Mouse (Mus musculus) E14TG2a.4 (cell line): ENCODE measurements at regions not wholly inside any gene's neighbourhood (a gene's known extent, or its start where the extent isn't known, plus 50 kb on each side); places are given as distances from the start of the nearest gene placed in this dataset.

Experiments used
- CTCF ChIP-seq: conservative IDR thresholded peaks from 2 replicates; pipeline ENCODE4 v1.5.1; 2014; ENCODE audit warnings: low read length
- NANOG ChIP-seq: IDR thresholded peaks from 2 replicates; pipeline ENCODE4 v1.6.1; 2014; ENCODE audit warnings: borderline replicate concordance, low read length, mixed read lengths
- POU5F1 ChIP-seq: IDR thresholded peaks from 2 replicates; pipeline ENCODE4 v1.6.1; 2014; ENCODE audit warnings: low read length, borderline replicate concordance

DNA sequence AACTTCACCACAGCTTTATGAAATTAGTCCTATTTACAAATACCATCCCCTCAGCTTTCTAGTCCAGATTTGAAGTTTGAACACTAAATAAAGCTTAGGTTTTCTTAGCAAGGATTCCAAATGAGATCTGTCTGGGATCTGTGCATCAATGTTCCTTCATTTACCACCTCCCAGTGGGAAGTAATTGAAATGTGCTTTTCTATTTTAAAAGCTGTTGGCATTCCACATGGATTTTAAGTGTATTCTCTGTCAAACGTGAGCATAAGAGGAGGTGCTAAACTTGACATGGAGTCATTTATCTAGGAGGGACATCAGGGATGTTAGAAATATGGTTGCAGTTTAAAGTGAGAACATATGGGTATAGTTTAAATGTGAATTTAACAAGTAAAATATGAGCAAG lies 364.0 kb downstream of the Prdm13 start:
- no peak for TF ChIP-seq CTCF
- no peak for TF ChIP-seq POU5F1
- no peak for TF ChIP-seq NANOG
